Mouse (Mus musculus): ENCODE results near the gene Mospd3. TPM values are rescaled to one million over a fixed set of nuclear protein-coding genes. Genes with fewer than 3 reads are reported as not detected.

Gene Mospd3
- polyA plus RNA-seq, 1 experiment from 2014 or later: 38.7 TPM

Other genes starting within 250 kb of the Mospd3 start
- gene Zan, start 124.0 kb downstream of the Mospd3 start, polyA plus RNA-seq (2016; fragmentation: Nextera tagmentation; extraction: Ambion mirVana): 0.09 and 0.15 TPM in 2 replicates
- gene Pop7, start 98.5 kb downstream of the Mospd3 start, polyA plus RNA-seq (2016; fragmentation: Nextera tagmentation; extraction: Ambion mirVana): 60.7 and 61.3 TPM in 2 replicates
- 17.9 and 19.0 TPM in 2 replicates for gene Gigyf1, start 82.5 kb downstream of the Mospd3 start, polyA plus RNA-seq (2016; fragmentation: Nextera tagmentation; extraction: Ambion mirVana)
- gene Epo, start 67.8 kb downstream of the Mospd3 start, polyA plus RNA-seq (2016; fragmentation: Nextera tagmentation; extraction: Ambion mirVana): not detected in 2 replicates
- 466 and 467 TPM in 2 replicates for gene Gnb2, start 67.5 kb downstream of the Mospd3 start, polyA plus RNA-seq (2016; fragmentation: Nextera tagmentation; extraction: Ambion mirVana)
- gene Actl6b, start 47.5 kb downstream of the Mospd3 start, polyA plus RNA-seq (2016; fragmentation: Nextera tagmentation; extraction: Ambion mirVana): 103 and 108 TPM in 2 replicates
- 3.3 and 3.4 TPM in 2 replicates for gene Tfr2, start 31.2 kb downstream of the Mospd3 start, polyA plus RNA-seq (2016; fragmentation: Nextera tagmentation; extraction: Ambion mirVana)
- gene Pcolce, start 12.7 kb upstream of the Mospd3 start, polyA plus RNA-seq (2016; fragmentation: Nextera tagmentation; extraction: Ambion mirVana): 66.6 and 82.5 TPM in 2 replicates
- gene Fbxo24, start 27.9 kb upstream of the Mospd3 start, polyA plus RNA-seq (2016; fragmentation: Nextera tagmentation; extraction: Ambion mirVana): 0.23 and 0.25 TPM in 2 replicates
- 32.4 and 34.3 TPM in 2 replicates for gene Lrch4, start 28.1 kb upstream of the Mospd3 start, polyA plus RNA-seq (2016; fragmentation: Nextera tagmentation; extraction: Ambion mirVana)
- 8.3 and 10.8 TPM in 2 replicates for gene Gm20605, start 28.1 kb upstream of the Mospd3 start, polyA plus RNA-seq (2016; fragmentation: Nextera tagmentation; extraction: Ambion mirVana)
- gene Sap25, start 40.3 kb upstream of the Mospd3 start, polyA plus RNA-seq (2016; fragmentation: Nextera tagmentation; extraction: Ambion mirVana): 7.6 and 8.0 TPM in 2 replicates
- 0.10 and 0.22 TPM in 2 replicates for gene Irs3, start 44.7 kb upstream of the Mospd3 start, polyA plus RNA-seq (2016; fragmentation: Nextera tagmentation; extraction: Ambion mirVana)
- gene Agfg2, start 83.7 kb upstream of the Mospd3 start, polyA plus RNA-seq (2016; fragmentation: Nextera tagmentation; extraction: Ambion mirVana): 21.2 and 22.4 TPM in 2 replicates
- gene Nyap1, start 140.5 kb upstream of the Mospd3 start, polyA plus RNA-seq (2016; fragmentation: Nextera tagmentation; extraction: Ambion mirVana): 20.9 and 22.2 TPM in 2 replicates
- gene Tsc22d4, start 144.7 kb upstream of the Mospd3 start, polyA plus RNA-seq (2016; fragmentation: Nextera tagmentation; extraction: Ambion mirVana): 81.8 and 82.9 TPM in 2 replicates
- 55.1 and 59.7 TPM in 2 replicates for gene Ppp1r35, start 177.8 kb upstream of the Mospd3 start, polyA plus RNA-seq (2016; fragmentation: Nextera tagmentation; extraction: Ambion mirVana)
- gene Mepce, start 186.6 kb upstream of the Mospd3 start, polyA plus RNA-seq (2016; fragmentation: Nextera tagmentation; extraction: Ambion mirVana): 11.0 and 14.8 TPM in 2 replicates
- 19.5 and 20.1 TPM in 2 replicates for gene Zcwpw1, start 186.7 kb upstream of the Mospd3 start, polyA plus RNA-seq (2016; fragmentation: Nextera tagmentation; extraction: Ambion mirVana)
- gene Pilra, start 235.2 kb upstream of the Mospd3 start, polyA plus RNA-seq (2016; fragmentation: Nextera tagmentation; extraction: Ambion mirVana): 0.21 and 1.1 TPM in 2 replicates